Mouse (Mus musculus): Measurements from ENCODE around the gene Nkx2-3. TPM values are rescaled to one million over a fixed set of nuclear protein-coding genes. Genes with fewer than 3 reads are reported as not detected.

The Nkx2-3 gene
- polyA plus RNA-seq, 1 experiment from 2014 or later: 5.2 TPM

Small RNA genes lying within 50 kb of the gene (microRNA-seq; reads per million reads assigned to microRNA genes)
- gene Gm22646: not detected

Other genes with a start within 250 kb of the Nkx2-3 start
- gene Hpse2, start 224.0 kb upstream of the Nkx2-3 start, polyA plus RNA-seq (2015; fragmentation: Nextera tagmentation; extraction: Ambion mirVana): 0.79 TPM in 1 of 2 replicates, not detected in the other
- gene Cnnm1, start 171.9 kb upstream of the Nkx2-3 start, polyA plus RNA-seq (2015; fragmentation: Nextera tagmentation; extraction: Ambion mirVana): 0.61 and 0.65 TPM in 2 replicates
- gene Got1, start 87.7 kb upstream of the Nkx2-3 start, polyA plus RNA-seq (2015; fragmentation: Nextera tagmentation; extraction: Ambion mirVana): 62.4 and 65.2 TPM in 2 replicates
- gene Slc25a28, start 62.6 kb downstream of the Nkx2-3 start, polyA plus RNA-seq (2015; fragmentation: Nextera tagmentation; extraction: Ambion mirVana): 14.4 and 16.2 TPM in 2 replicates
- 7.4 and 8.3 TPM in 2 replicates for gene Entpd7, start 77.3 kb downstream of the Nkx2-3 start, polyA plus RNA-seq (2015; fragmentation: Nextera tagmentation; extraction: Ambion mirVana)
- 9.6 and 10.4 TPM in 2 replicates for gene Cutc, start 140.7 kb downstream of the Nkx2-3 start, polyA plus RNA-seq (2015; fragmentation: Nextera tagmentation; extraction: Ambion mirVana)
- 13.1 and 13.5 TPM in 2 replicates for gene Cox15, start 140.7 kb downstream of the Nkx2-3 start, polyA plus RNA-seq (2015; fragmentation: Nextera tagmentation; extraction: Ambion mirVana)
- not detected in 2 replicates for gene Abcc2, start 169.9 kb downstream of the Nkx2-3 start, polyA plus RNA-seq (2015; fragmentation: Nextera tagmentation; extraction: Ambion mirVana)

All from forebrain, embryonic 13.5 days (tissue).